Mouse (Mus musculus) B cell, adult 2 months (primary cell): Measurements from ENCODE around the gene Trp53rka.

Experiments used
- DNase-seq, 2 experiments: peaks; one replicate each; pipeline ENCODE4 v3.0.0; 2022

Trp53rka gene

DNA sequence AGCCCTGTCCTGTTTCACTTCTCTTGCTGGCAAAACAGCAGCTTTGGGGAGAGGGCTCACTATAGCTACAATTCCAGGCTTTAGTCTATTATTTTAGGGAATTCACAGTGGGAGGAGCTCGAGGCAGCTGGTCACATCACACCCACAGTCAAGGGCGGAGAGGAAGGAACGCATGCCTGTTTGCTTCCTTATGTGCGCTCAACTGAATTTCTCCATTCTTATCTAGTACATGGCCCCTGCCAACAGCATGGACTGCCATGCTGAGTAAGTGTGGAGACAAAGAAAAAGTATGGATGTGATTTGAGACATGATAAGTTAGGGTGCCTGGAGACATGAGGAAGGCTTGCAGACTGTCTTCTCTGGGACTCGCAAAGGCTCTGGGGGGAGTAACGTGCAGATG is 9.0 kb downstream of the Trp53rka start:
- no peak for DNase-seq

DNA sequence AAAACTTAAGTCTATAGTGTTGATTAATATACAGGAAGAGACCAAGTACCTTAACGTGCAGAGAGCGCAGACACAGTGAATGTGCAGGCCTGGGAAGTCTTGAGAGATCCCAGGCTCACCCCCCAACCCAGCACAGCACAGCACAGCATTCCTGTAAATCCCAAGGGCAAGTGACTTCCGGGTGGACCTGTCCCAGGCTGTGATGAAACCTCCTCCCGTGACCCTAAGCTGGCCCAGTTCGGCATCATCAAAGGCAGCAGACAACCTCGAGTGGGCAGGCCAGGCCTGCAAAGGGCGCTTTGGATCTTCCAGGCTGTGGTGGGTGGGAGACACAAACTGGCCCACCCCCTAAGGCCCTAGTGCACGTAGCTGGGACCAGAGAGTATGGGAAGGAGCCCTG is 11.1 kb downstream of the Trp53rka start:
- no peak for DNase-seq

DNA sequence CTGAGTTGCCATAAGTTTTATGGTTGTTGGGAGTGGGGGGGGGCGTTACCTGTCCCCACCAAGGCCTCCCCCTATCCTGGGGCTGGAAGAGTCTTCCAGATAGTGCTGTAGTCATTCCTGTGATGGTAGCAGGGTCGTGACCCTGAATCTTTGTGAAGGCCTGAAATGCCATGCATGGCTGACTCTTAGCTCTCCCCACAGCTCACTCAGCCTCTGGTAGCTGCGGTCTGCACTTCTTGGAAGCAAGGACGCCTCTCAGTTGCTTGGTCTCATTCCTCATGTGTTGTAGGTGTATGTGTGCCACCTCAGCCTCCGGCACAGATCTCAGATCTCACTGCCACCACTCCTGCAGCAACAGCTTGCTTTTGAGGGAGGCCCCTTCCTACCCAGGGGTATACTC is 17.3 kb downstream of the Trp53rka start:
- DNase-seq, result no peak

DNA sequence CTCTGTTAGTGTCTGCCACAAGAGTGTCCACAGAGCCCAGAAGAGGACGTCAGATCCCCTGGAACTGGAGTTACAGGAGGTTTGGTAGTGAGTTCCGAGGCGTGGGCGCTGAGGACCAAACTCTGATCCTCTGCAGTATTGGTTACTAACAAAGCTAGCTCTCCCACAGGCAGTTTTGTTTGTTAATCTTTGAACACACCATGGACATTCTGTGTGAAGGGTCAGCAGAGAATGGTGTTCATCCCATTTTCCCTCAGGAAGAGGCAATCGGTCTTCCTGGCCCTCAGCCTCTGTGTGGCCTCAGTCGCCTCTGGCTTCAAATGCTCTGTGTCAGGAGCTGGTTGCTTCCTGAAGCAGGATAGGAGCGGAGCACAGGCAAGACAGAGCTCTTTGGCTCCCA is 17.7 kb downstream of the Trp53rka start:
- DNase-seq, result no peak

DNA sequence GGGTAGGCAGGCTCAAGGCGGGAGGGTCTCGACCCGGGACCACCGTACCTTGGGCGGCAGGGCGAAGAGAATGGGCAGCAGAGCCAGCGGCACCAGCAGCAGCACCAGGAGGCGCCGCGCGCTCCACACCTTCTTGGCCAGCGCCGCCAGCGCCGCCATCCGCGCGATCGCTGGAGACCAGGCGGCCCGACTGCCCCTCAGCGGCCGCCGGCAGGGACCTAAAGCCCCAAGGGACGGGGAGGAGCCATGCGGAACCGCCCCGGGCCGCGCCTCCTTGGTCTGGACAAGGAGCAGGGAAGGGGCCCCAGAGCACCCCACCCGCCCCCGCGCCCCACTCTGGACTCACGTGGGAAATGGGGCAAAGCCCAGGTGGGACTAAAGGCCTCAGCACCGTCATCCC is 20.1 kb downstream of the Trp53rka start, which contains the start of gene Slc13a3:
TSS of gene Slc13a3 (minus strand) at position 228 of the 400 bp plus-strand sequence.
- DNase-seq, result no peak

DNA sequence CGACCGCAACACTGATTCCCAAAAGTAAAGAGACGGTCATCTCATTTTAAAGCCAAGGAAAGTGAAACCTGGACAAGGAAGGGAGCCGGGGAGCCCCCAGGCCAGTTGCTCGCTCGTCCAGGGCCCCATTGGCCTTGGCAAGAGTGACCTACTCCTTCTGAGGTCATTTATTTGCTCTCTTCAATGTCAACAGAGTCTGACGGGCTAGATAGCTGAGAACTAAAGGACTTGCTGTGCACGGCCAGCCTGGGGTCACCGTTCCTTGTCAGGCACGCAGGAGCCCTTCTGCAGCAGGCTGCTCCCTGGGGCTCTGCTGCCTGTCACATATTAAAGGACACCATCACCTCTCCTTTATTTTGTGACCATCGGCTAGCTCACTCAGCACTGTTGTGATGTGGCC is 21.2 kb downstream of the Trp53rka start:
- DNase-seq, result no peak

DNA sequence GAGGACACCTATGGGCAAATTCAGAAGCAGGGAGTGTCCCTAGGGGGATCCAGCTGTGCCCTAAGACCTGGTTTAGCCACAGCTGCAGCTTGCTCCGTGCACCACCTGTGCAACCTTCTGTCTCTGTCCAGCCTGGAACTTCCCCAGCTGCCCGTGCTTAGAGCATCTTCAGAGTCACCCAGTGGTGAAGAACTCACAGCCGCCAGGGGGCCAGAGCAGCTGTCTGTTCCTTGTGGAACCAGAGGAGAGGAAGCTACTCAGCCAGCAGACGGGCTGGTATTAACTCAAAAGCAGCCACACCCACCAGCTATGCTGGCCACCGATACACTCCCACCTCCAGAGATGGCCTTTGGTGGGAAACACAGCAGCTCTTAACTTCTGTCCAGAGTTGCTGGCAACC is 23.0 kb downstream of the Trp53rka start:
- peak in 1 of 2 experiments; percentile 25 for DNase-seq

DNA sequence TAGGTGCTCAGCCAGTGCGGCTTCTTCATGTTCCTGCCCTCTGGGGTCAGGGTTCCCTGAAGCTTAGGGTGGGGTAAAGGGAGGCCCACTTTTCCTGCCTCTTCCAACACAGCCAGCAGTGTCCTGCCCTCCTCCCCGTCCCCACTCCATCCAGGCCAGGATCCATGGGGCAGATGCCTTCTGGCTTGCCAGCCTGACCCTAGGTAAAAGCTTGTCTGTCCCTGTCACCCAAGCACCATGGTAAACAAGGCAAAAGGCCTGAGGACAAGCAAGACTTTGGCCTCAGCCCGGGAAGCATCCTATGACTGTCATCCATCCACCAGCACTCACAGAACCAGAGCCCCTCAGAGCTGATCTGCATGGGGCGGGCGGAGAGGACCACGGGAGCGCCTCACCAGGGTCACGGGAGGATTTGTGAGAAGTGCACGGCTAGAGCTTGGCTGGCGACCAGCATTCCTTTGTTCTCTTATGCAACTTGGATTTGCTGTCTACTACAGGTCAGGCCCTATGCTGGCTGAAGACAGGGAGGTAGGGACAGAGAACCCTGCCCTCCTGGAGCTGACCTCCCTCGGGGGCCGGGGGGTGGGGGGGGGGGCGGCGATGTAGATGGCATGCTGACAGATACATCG is 25.2 kb downstream of the Trp53rka start:
- DNase-seq, result no peak

DNA sequence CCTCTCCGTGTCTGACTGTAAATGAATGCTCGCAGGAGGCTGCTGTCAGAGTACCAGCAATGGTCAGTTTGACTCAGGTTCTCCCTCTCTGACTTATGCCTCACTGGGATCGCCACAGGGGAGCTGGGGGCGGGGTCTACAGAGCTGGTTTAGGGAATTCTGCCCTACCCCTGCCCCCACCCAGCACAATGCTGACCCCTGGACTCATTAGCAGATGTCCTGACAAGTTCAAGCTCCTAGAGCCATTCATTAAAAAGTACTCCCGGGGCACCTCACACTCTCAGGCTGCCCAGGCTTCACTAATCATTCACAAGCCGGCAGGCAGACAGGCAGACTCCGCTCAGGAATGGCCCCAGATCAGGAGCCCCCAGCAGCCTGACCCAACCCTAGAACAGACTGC is 33.5 kb downstream of the Trp53rka start:
- DNase-seq, result no peak

DNA sequence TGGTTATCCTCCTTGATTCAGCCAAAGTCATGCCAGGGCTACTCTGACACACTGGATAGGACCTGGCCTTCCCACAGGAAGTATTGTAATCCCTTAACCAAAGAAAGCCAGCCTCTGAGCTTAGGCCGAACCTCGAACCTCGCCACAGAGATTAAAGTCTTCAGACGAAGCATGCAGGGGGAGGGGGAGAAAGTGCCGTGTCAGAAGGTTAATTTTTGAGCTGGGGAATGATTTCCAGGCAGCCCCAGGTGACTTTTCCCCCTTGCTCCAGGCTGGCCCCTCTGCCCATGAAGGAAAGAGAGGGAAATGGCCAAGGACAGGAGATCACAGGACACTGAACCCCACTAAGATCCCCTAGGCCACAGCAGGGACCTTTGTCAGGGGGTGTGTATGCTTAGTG is 34.9 kb downstream of the Trp53rka start:
- DNase-seq, result no peak

DNA sequence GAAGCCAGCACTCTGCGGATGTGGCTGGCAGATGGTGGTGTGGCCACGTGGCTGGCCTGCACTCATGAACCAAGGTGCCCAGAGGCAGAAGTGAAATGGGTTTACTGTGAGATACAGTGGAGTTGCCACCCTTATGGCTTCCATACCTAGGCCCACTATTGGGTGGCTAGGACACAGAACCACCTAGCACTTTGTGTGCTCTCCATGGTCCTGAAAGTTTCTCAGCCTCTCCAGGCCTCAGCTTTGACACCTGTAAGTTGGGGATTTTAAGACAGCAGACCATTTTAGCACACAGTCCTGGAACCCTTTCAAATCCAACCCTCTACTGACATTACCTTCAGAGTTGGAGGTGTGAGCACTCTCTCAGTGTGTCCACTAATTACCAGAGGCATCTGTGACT is 36.4 kb downstream of the Trp53rka start:
- no peak for DNase-seq

DNA sequence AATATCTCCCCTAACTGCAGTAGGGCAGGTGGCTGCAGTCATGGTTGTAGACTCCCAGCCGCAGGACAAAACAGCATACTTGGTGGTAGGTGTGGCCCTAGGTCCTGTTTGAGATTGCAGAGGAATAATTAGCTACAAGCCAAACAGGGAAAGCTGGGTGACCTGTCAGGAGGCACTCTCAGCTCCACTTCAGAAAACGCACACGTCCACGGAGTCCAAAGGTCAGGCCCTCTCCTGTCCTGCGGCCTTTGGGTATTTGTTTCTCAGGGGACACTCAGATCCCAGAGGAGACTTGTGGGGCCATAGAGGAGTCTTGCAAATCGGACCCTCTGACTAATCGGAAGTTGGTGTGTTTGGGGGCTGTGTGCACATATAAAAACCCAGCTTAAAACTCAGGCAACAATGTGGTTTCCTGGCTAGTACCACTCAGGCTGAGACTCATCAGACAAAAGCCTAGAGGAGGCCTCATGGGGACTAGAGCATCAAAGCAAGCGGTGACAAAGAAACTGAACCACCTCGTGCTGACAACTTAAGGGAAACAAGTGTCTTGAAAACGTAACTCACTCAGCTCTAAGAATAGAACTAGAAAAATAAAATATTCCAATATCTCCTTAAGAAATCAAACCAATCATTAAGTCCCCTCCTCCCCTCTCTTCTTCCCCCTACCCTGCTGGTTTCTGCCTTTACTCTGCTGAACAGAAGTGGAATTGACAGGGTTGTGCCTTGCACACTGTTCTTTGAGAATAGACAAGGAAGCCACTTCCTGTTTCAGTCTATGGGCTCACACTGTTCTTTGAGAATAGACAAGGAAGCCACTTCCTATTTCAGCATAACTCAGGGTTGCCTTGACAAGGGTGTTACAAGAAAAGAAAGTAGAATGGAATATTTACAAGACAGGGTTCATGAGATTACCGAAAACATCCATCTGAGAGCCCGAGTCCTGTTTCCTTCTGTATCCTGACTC is 40.1 kb downstream of the Trp53rka start:
- DNase-seq, result peak in 1 of 2 experiments; percentile 1

DNA sequence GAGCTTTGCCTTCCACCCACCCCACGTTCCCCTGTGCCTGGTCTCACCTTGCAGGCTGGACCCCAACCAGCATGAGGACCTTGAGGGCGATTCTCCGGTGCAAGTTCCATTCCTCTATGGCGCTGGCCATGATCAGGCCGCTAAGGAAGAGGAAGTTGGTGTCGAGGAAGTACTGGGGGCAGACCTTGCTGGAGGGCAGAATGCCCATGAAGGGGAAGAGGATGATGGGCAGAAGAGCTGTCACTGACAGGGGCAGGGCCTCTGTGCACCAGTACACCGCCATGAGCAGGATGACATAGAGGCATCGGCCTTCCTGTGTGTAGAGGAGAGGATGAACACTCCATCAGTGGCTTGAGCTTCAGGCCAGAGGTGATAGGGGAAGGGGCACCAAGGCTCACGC is 44.6 kb downstream of the Trp53rka start:
- DNase-seq, result no peak

DNA sequence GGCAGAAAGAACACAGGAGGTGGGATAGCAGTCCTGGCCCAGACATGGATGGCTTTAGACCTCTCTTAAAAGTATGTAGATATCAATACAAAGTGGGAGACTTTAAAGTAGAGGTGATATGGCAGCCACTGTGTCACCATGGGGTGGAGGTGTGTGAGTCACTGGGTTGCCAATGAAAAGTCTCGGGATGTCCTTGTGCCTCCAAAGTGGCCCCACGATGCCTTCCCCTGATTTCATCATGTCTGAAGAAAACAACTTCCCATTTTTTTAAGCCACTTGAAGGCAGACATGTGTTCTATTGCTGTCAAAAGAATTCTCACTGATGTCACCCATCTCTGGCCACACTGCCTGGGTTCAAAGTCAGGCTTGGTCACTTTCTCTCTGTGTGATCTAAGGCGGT is 48.3 kb downstream of the Trp53rka start:
- DNase-seq, result no peak

DNA sequence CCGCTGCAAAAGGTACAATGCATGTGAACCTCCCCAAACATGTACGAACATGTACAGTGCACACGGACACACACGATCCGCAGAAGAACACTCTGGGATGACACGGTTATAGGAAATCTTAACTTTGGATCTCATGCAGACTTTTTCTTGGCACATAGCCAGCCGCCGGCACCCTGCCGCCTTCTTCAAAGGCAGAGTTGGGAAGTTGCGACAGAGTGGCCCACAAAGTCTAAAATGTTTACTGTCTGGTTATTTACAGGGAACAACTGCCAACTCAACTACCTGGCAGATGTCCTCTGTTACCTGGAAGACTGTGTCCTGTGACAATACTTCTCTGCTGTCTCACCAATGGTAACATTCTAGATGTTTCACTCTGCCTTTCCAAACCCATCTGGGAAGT is 50.1 kb downstream of the Trp53rka start:
- no peak for DNase-seq

DNA sequence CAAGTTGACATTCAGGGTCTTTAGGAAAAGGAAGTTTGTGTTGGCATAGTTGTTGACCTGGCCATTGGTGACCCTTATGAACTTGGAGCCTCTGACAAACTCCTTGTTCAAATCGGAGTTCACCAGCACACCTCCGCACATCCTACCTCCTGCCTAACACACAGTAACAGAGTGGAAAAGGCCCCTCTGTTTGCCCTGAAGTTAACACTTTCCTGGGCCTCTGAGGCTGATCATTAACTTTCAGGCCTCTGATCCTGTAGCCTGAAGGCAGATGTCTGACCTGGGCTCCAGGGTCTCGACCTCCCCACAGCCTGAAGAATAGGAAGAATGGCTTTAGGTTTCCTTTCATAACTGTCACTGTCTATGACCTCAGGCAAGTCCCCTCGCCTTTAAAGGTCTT is 51.5 kb downstream of the Trp53rka start:
- DNase-seq, result no peak
